Mouse (Mus musculus) G1E (cell line): ENCODE data around the gene Slc24a3. TPM values are rescaled to one million over a fixed set of nuclear protein-coding genes. Genes with fewer than 3 reads are reported as not detected.

Experiments used
- ATAC-seq: 2 replicates; pipeline ENCODE4 v1.8.0; 2016; ENCODE audit warnings: mild to moderate bottlenecking; ENCODE audit not compliant: insufficient number of reproducible peaks, poor library complexity, low FRiP score, severe bottlenecking; ENCODE audit errors: extremely low read depth
- DNase-seq: peaks from one replicate; pipeline ENCODE4 v3.0.0; 2012; ENCODE audit warnings: low spot score
- H3K27me3 ChIP-seq: 2 replicates; pipeline ENCODE4 v1.6.1; 2012; ENCODE audit warnings: mild to moderate bottlenecking, low read length, inconsistent platforms; ENCODE audit not compliant: insufficient read depth
- H3K36me3 ChIP-seq: replicated peaks from 2 replicates; pipeline ENCODE3; 2012; ENCODE audit warnings: mild to moderate bottlenecking, inconsistent platforms
- H3K4me1 ChIP-seq: 2 replicates; pipeline ENCODE4 v1.6.1; 2012; ENCODE audit warnings: low read depth, low read length, inconsistent platforms, mixed read lengths; ENCODE audit not compliant: insufficient read depth
- H3K4me3 ChIP-seq: 2 replicates; pipeline ENCODE4 v1.5.1; 2012; ENCODE audit warnings: low read depth, mild to moderate bottlenecking, inconsistent platforms, low read length, moderate library complexity, mixed read lengths
- H3K9me3 ChIP-seq: replicated peaks from 2 replicates; pipeline ENCODE4 v1.6.1; 2012; ENCODE audit warnings: inconsistent platforms
- CTCF ChIP-seq: IDR thresholded peaks from 2 replicates; pipeline ENCODE4 v1.5.1; 2012; ENCODE audit warnings: low read depth, low read length, inconsistent platforms, mixed read lengths
- GATA1 ChIP-seq: IDR thresholded peaks from 2 replicates; pipeline ENCODE4 v1.6.1; 2012; ENCODE audit warnings: borderline replicate concordance, low read length, inconsistent platforms, mixed read lengths
- GATA2 ChIP-seq: IDR thresholded peaks from 2 replicates; pipeline ENCODE4 v1.6.1; 2012; ENCODE audit warnings: low read depth, low read length, inconsistent platforms, borderline replicate concordance
- POLR2AphosphoS5 ChIP-seq: IDR thresholded peaks from 2 replicates; pipeline ENCODE4 v1.6.1; 2012; ENCODE audit warnings: low read depth, low read length, inconsistent platforms; ENCODE audit not compliant: insufficient replicate concordance
- TAL1 ChIP-seq: conservative IDR thresholded peaks from 2 replicates; pipeline ENCODE4 v1.6.1; 2012; ENCODE audit warnings: low read depth, low read length, inconsistent platforms, mixed read lengths
- polyA plus RNA-seq: library from polyadenylated mRNA; stranded (reverse); fragments of >175 nt; gene quantifications from 2 replicates; pipeline ENCODE4 v1.2.3, GENCODE M21; 2012
- total RNA-seq, 2 experiments: library from RNA; stranded (forward) in 1 of 2; stranded (reverse) in 1 of 2; fragments of 200-1000 nt in 1 of 2; fragments of >200 nt in 1 of 2; fragmentation: Nextera tagmentation in 1 of 2; gene quantifications; 2 replicates each; pipeline ENCODE4 v1.2.3; 2014 to 2017

Slc24a3 gene
- total and polyA plus RNA-seq, 3 experiments, result 0.16 TPM; not detected in 2

DNA sequence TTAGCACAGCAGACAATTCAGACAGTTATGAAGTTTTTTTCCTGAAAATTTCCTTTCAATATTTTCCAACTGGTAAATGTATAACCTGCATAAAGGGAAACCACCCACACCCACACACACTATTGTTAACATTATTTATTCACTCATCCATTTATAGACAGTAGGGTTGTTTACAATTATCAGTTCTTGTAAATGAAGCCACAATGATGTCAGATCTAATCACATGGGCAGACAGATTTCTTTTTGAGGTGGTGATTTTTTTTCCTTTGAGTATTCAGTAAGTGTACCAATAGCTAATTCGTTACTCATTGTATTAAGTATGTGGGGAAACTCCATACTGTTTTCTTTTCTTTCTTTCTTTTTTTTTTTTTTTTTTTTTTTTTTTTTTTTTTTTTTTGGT is 15.3 kb upstream of the Slc24a3 start:
- ATAC-seq (no peak), DNase-seq (no peak)
- Histone ChIP-seq H3K4me3 (no peak overlapping the region), H3K36me3 (no peaks in the 10 kb centered on the region), H3K9me3 (peaks cover 17% of the 10 kb centered on the region), H3K4me1 (no peaks in the 10 kb centered on the region), H3K27me3 (no peaks in the 10 kb centered on the region)
- no peak for TF ChIP-seq CTCF
- TF ChIP-seq TAL1, result no peak
- TF ChIP-seq POLR2AphosphoS5, result no peak
- TF ChIP-seq GATA2, result no peak
- TF ChIP-seq GATA1, result no peak

- TF ChIP-seq GATA1 (no peak), CTCF (no peak), TAL1 (no peak), GATA2 (no peak), POLR2AphosphoS5 (no peak)
- ATAC-seq, result no peak
These were observed 8.6 kb upstream of the Slc24a3 start for GRCm38 (mm10) chr2:145158972-145159371.

DNA sequence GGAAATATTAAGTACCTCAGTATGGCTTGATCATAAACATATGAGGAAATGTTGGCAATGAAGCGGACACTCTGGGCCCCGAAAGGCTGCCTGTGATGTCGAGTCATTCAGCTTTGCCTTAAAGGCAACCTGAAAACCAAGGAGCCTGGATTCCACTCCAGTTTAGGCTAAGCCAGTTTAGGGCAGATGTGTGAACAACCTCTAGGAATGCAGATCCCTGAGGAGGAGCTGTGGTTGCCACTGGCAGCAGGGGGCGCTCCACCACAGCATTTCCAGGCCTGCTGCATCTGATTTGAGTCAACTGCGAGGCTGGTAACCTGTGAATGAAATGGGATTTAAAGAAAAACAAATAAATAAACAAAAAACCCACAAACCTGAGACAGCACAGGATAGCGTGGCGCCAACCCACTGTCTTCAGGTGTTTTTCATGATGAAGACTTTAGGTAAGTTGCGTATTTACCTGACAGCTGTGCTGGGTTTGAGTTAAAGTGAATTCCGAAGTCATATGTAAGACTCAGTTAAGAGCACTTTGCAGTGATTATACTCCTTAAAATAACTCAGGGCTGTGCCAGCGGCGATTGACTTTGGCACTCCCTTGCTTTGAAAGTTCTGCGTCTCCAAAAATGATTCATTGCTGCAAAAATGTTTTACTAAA is 6.4 kb upstream of the Slc24a3 start:
- ATAC-seq (no peak), DNase-seq (no peak)
- H3K9me3 ChIP-seq, result peaks cover 34% of the 10 kb centered on the region
- no peaks in the 10 kb centered on the region for H3K4me1 ChIP-seq
- no peak overlapping the region for H3K4me3 ChIP-seq
- H3K27me3 ChIP-seq, result no peaks in the 10 kb centered on the region
- TF ChIP-seq CTCF, result no peak
- TF ChIP-seq GATA2, result no peak
- TF ChIP-seq POLR2AphosphoS5, result no peak
- TF ChIP-seq TAL1, result no peak
- TF ChIP-seq GATA1, result no peak
- H3K36me3 ChIP-seq, result no peaks in the 10 kb centered on the region

More at GRCm38 (mm10) chr2:145158972-145159371, 8.6 kb upstream of the Slc24a3 start:
- Histone ChIP-seq H3K4me1 (no peaks in the 10 kb centered on the region), H3K9me3 (peaks cover 27% of the 10 kb centered on the region), H3K36me3 (no peaks in the 10 kb centered on the region), H3K27me3 (no peaks in the 10 kb centered on the region), H3K4me3 (no peak overlapping the region)
- DNase-seq, result no peak

DNA sequence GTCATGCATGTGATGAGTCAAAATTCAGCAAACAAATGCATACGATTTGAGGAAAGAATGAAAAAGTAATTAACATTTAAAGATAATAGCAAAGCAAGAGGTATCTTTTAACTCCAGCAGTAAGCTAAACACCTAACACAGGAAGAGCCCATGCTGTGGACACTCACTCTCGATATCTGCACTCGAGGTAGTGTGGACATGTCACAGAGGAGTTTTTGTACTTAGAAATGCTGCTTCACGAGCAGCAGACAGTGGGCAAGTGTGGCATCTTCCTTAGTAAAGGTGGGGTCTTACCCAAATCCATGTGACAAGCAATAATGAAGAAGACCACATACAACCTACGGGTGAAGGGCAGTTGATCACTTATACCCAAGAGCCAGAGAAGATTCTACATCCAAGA is 3.5 kb upstream of the Slc24a3 start:
- H3K36me3 ChIP-seq, result no peaks in the 10 kb centered on the region
- no peak for TF ChIP-seq POLR2AphosphoS5
- TF ChIP-seq GATA1, result no peak
- no peak for TF ChIP-seq GATA2
- TF ChIP-seq CTCF, result no peak
- TF ChIP-seq TAL1, result no peak
- no peaks in the 10 kb centered on the region for H3K4me1 ChIP-seq
- DNase-seq (no peak), ATAC-seq (no peak)
- no peak overlapping the region for H3K4me3 ChIP-seq
- H3K27me3 ChIP-seq, result no peaks in the 10 kb centered on the region
- H3K9me3 ChIP-seq, result peaks cover 56% of the 10 kb centered on the region

- TF ChIP-seq GATA2, result no peak
- no peaks in the 10 kb centered on the region for H3K36me3 ChIP-seq
- H3K4me1 ChIP-seq, result no peaks in the 10 kb centered on the region
- H3K4me3 ChIP-seq, result no peak overlapping the region
- no peak for ATAC-seq
- no peaks in the 10 kb centered on the region for H3K27me3 ChIP-seq
- DNase-seq, result no peak
- peaks cover 61% of the 10 kb centered on the region for H3K9me3 ChIP-seq
These were observed 3.0 kb upstream of the Slc24a3 start for GRCm38 (mm10) chr2:145164562-145164961.

DNA sequence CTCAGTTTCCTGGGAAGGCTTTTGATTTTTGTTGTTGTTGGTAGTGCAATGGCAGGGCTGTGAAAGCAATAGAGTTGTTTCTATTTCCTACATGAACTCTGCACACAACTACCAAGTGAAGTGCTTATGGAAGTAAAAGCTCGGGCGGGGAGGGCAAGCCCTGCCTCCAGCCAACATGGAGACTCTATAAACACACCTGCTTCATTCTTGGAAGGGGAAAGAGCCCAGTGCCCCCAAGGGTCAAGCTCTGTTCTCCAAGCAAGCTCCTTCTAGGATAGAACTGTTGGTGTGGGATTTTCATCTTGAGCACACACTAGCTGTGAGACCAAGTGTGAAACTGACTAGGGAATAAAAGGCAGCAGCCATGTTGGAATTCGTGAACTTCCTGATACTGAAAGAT is 2.5 kb upstream of the Slc24a3 start:
- Histone ChIP-seq H3K4me1 (no peaks in the 10 kb centered on the region), H3K9me3 (peaks cover 62% of the 10 kb centered on the region), H3K36me3 (no peaks in the 10 kb centered on the region), H3K4me3 (no peak overlapping the region), H3K27me3 (no peaks in the 10 kb centered on the region)
- DNase-seq (no peak), ATAC-seq (no peak)
- TF ChIP-seq POLR2AphosphoS5, result no peak
- no peak for TF ChIP-seq CTCF
- no peak for TF ChIP-seq GATA1

GRCm38 (mm10) chr2:145165854-145166253 is 1.7 kb upstream of the Slc24a3 start:
- DNase-seq, result no peak
- peaks cover 59% of the 10 kb centered on the region for H3K9me3 ChIP-seq
- H3K4me3 ChIP-seq, result no peak overlapping the region
- ATAC-seq, result no peak
- H3K4me1 ChIP-seq, result no peaks in the 10 kb centered on the region
- no peaks in the 10 kb centered on the region for H3K36me3 ChIP-seq
- no peaks in the 10 kb centered on the region for H3K27me3 ChIP-seq
- TF ChIP-seq GATA2 (no peak), CTCF (no peak), GATA1 (no peak), POLR2AphosphoS5 (no peak), TAL1 (no peak)
